Mouse (Mus musculus): ENCODE measurements around the gene Vps18. TPM values are rescaled to one million over a fixed set of nuclear protein-coding genes. Genes with fewer than 3 reads are reported as not detected.

Gene Vps18
- polyA plus RNA-seq, 1 experiment: 18.2 TPM

- TF ChIP-seq CEBPB (IDR thresholded peaks at IDR 0.05; ENCODE audit: insufficient read depth, poor library complexity, severe bottlenecking) (no peak), MAX (IDR thresholded peaks at IDR 0.05; ENCODE audit: low read depth) (no peak), SRF (IDR thresholded peaks at IDR 0.05; ENCODE audit: control insufficient read depth, insufficient read length, low read depth) (no peak), TCF3 (IDR thresholded peaks at IDR 0.05; ENCODE audit: insufficient read length, low read depth) (no peak), TCF12 (IDR thresholded peaks at IDR 0.05; ENCODE audit: insufficient read depth, poor library complexity, severe bottlenecking) (no peak), POLR2A (IDR thresholded peaks at IDR 0.05; ENCODE audit: insufficient read length, low read depth) (no peak), MYOG (IDR thresholded peaks at IDR 0.05; ENCODE audit: control insufficient read depth in 1 of 3, insufficient read depth in 1 of 3, insufficient read length in 2 of 3, low read depth in 2 of 3) (no peak), MYOD1 (IDR thresholded peaks at IDR 0.05; ENCODE audit: control insufficient read depth in 1 of 3, insufficient read length in 2 of 3, low read depth in 2 of 3) (no peak), REST (IDR thresholded peaks at IDR 0.05; ENCODE audit: insufficient read depth, insufficient read length) (no peak), POLR2AphosphoS2 (IDR thresholded peaks at IDR 0.05; ENCODE audit: insufficient read length, low read depth) (no peak), USF1 (IDR thresholded peaks at IDR 0.05; ENCODE audit: low read depth) (no peak), E2F4 (IDR thresholded peaks at IDR 0.05; ENCODE audit: insufficient read depth) (no peak)
- peaks cover 7% of the 10 kb centered on the region for H3K36me3 ChIP-seq (ENCODE audit: control insufficient read depth, insufficient read depth)
- no peak overlapping the region for H3K4me3 ChIP-seq
- no peak overlapping the region for H3ac ChIP-seq (ENCODE audit: control insufficient read depth, insufficient read length)
- peaks cover 7% of the 10 kb centered on the region for H3K79me2 ChIP-seq (ENCODE audit: control insufficient read depth, insufficient read depth)
- no peak overlapping the region for H3K4me2 ChIP-seq (ENCODE audit: low read depth)
- H3K27me3 ChIP-seq (ENCODE audit: control insufficient read depth, insufficient read depth, insufficient read length): no peaks in the 10 kb centered on the region
Measured at GRCm38 (mm10) chr2:119298330-119298729, 9.8 kb downstream of the Vps18 start.

GRCm38 (mm10) chr2:119298839-119299238 lies 10.3 kb downstream of the Vps18 start:
- Histone ChIP-seq H3K27me3 (ENCODE audit: control insufficient read depth, insufficient read depth, insufficient read length) (no peaks in the 10 kb centered on the region), H3ac (ENCODE audit: control insufficient read depth, insufficient read length) (no peak overlapping the region), H3K4me3 (no peak overlapping the region), H3K36me3 (ENCODE audit: control insufficient read depth, insufficient read depth) (peaks cover 7% of the 10 kb centered on the region), H3K79me2 (ENCODE audit: control insufficient read depth, insufficient read depth) (peaks cover 7% of the 10 kb centered on the region), H3K4me2 (ENCODE audit: low read depth) (no peak overlapping the region)
- TF ChIP-seq POLR2A (IDR thresholded peaks at IDR 0.05; ENCODE audit: insufficient read length, low read depth) (no peak), POLR2AphosphoS2 (IDR thresholded peaks at IDR 0.05; ENCODE audit: insufficient read length, low read depth) (no peak), TCF12 (IDR thresholded peaks at IDR 0.05; ENCODE audit: insufficient read depth, poor library complexity, severe bottlenecking) (no peak), E2F4 (IDR thresholded peaks at IDR 0.05; ENCODE audit: insufficient read depth) (no peak), MYOG (IDR thresholded peaks at IDR 0.05; ENCODE audit: control insufficient read depth in 1 of 3, insufficient read depth in 1 of 3, insufficient read length in 2 of 3, low read depth in 2 of 3) (no peak)

- H3ac ChIP-seq (ENCODE audit: control insufficient read depth, insufficient read length): no peak overlapping the region
- H3K27me3 ChIP-seq (ENCODE audit: control insufficient read depth, insufficient read depth, insufficient read length): no peaks in the 10 kb centered on the region
- peaks cover under 1% of the 10 kb centered on the region for H3K79me2 ChIP-seq (ENCODE audit: control insufficient read depth, insufficient read depth)
- H3K36me3 ChIP-seq (ENCODE audit: control insufficient read depth, insufficient read depth): peaks cover 4% of the 10 kb centered on the region
- TF ChIP-seq MYOD1 (IDR thresholded peaks at IDR 0.05; ENCODE audit: control insufficient read depth in 1 of 3, insufficient read length in 2 of 3, low read depth in 2 of 3): peak in 1 of 3 experiments; percentile 54
- TF ChIP-seq SRF (IDR thresholded peaks at IDR 0.05; ENCODE audit: control insufficient read depth, insufficient read length, low read depth): no peak
- TF ChIP-seq MYOG (IDR thresholded peaks at IDR 0.05; ENCODE audit: control insufficient read depth in 1 of 3, insufficient read depth in 1 of 3, insufficient read length in 2 of 3, low read depth in 2 of 3): peak in 1 of 3 experiments; percentile 47
- no peak overlapping the region for H3K4me2 ChIP-seq (ENCODE audit: low read depth)
- H3K4me3 ChIP-seq: no peak overlapping the region
Measured at GRCm38 (mm10) chr2:119299981-119300818, 11.7 kb downstream of the Vps18 start.

- Histone ChIP-seq H3K79me2 (ENCODE audit: control insufficient read depth, insufficient read depth) (no peaks in the 10 kb centered on the region), H3K4me2 (ENCODE audit: low read depth) (no peak overlapping the region), H3K36me3 (ENCODE audit: control insufficient read depth, insufficient read depth) (peaks cover 4% of the 10 kb centered on the region), H3K4me3 (no peak overlapping the region), H3ac (ENCODE audit: control insufficient read depth, insufficient read length) (no peak overlapping the region), H3K27me3 (ENCODE audit: control insufficient read depth, insufficient read depth, insufficient read length) (no peaks in the 10 kb centered on the region)
- TF ChIP-seq POLR2AphosphoS2 (IDR thresholded peaks at IDR 0.05; ENCODE audit: insufficient read length, low read depth) (no peak), REST (IDR thresholded peaks at IDR 0.05; ENCODE audit: insufficient read depth, insufficient read length) (no peak), MAX (IDR thresholded peaks at IDR 0.05; ENCODE audit: low read depth) (no peak), E2F4 (IDR thresholded peaks at IDR 0.05; ENCODE audit: insufficient read depth) (no peak), USF1 (IDR thresholded peaks at IDR 0.05; ENCODE audit: low read depth) (no peak), CEBPB (IDR thresholded peaks at IDR 0.05; ENCODE audit: insufficient read depth, poor library complexity, severe bottlenecking) (no peak), TCF12 (IDR thresholded peaks at IDR 0.05; ENCODE audit: insufficient read depth, poor library complexity, severe bottlenecking) (no peak), POLR2A (IDR thresholded peaks at IDR 0.05; ENCODE audit: insufficient read length, low read depth) (no peak), TCF3 (IDR thresholded peaks at IDR 0.05; ENCODE audit: insufficient read length, low read depth) (no peak), MYOD1 (IDR thresholded peaks at IDR 0.05; ENCODE audit: control insufficient read depth in 1 of 3, insufficient read length in 2 of 3, low read depth in 2 of 3) (no peak), MYOG (IDR thresholded peaks at IDR 0.05; ENCODE audit: control insufficient read depth in 1 of 3, insufficient read depth in 1 of 3, insufficient read length in 2 of 3, low read depth in 2 of 3) (no peak), SRF (IDR thresholded peaks at IDR 0.05; ENCODE audit: control insufficient read depth, insufficient read length, low read depth) (no peak)
Measured at GRCm38 (mm10) chr2:119300819-119301493, 12.4 kb downstream of the Vps18 start.
